Mouse (Mus musculus) spleen, postnatal 14 days (tissue): Measurements from ENCODE around the gene Kcnn3.

Experiments used
- DNase-seq, 2 experiments: peaks; one replicate each; pipeline ENCODE4 v3.0.0; 2021 to 2022; ENCODE audit warnings: low spot score in 2 of 2

Gene Kcnn3

DNA sequence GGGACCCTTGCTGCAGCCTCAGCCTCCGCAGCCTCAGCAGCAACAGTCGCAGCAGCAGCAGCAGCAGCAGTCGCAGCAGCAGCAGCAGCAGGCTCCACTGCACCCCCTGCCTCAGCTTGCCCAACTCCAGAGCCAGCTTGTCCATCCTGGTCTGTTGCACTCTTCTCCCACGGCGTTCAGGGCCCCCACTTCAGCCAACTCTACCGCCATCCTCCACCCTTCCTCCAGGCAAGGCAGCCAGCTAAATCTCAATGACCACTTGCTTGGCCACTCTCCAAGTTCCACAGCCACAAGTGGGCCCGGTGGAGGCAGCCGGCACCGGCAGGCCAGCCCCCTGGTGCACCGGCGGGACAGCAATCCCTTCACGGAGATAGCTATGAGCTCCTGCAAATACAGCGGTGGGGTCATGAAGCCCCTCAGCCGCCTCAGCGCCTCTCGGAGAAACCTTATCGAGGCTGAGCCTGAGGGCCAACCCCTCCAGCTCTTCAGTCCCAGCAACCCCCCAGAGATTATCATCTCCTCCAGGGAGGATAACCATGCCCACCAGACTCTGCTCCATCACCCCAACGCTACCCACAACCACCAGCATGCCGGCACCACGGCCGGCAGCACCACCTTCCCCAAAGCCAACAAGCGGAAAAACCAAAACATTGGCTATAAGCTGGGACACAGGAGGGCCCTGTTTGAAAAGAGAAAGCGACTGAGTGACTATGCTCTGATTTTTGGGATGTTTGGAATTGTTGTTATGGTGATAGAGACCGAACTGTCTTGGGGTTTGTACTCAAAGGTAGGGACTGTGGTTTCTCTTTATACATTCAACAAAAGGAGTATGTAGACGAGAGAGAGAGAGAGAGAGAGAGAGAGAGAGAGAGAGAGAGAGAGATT is 896 bp downstream of the Kcnn3 start:
- no peak for DNase-seq

DNA sequence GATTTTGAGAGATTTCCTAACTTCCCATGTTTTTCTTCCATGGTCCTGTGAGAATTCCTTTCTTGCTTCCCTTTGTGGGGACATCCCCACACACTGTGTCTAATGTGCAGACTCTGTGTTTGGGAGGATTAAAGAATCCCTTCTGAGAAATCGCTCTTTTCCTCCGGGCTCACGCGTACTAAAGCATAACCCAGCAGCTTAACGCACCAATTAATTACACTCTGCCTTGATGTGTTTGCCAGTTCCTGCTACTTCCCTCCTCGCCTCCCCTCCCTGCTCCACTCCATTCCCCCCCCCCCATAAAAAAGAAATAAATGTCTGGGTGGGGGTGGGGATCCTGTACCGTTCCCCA is 1.5 kb downstream of the Kcnn3 start:
- DNase-seq = no peak

DNA sequence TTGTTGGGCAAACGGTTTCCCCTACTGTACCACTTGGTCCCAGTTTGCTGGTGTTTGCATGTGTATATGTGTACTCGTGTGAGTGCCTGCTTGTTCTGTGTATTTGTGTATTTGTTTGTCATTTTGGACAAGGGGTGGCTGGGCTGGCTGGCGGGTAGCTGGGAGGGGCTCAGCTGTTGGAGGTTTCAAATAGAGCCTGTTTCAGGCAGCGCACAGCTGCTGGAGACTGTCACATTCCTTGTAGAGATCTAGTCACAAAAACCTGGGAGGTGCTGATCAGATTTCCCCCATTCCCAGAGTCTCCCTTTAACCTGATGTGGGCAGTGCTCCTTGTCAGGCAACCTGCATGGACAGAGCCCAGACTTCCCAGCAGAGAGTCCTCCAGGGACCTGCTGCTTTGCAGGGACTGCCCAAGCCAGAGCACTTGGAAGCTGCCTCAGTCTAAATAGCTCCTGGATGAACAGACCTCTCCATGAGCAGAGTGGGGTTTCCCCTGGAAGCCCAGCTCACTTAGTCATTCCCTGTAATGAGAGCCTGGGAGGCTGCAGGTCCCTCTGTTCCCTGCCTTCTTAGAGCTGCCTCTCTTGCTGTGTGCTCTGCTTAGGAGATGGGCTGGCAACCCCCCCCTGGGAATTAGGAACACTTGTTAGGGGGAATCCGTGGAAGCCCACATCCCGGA is 2.6 kb downstream of the Kcnn3 start:
- DNase-seq = no peak

DNA sequence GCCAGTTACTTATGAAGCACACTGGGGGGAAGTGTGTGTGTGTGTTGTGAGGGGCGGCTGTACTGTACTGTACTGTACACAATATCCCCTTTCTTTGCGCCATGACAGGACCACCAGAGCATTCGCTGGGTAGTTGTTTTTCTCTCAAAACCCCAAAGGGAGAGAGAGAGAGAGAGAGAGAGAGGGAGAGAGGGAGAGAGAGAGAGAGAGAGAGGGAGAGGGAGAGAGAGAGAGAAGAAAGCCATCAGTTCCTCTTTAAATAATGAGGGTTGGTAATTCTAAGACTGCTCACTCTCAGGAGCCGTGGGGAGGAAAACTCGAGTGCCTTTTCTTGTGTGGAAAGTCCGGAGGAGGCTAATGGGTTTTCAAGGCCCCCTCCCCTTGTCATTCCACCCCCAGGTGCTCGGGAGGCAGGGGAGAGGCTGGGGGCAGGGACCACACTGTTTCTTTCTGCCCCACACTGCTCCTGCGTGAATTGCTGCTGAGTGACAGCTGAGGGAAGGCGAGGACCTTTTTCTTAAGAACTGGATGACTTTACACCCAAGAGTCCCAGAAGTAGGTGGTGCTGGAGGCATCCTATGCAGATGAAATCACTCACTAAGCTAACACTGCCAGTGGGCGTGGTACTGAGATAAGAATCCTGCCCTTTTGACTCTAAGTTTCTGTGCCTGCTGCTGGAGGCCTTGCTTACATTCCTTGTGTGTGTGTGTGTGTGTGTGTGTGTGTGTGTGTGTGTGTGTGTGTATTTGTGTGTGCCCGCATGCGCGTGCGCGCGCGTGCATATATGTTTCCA is 6.5 kb downstream of the Kcnn3 start:
- no peak for DNase-seq

DNA sequence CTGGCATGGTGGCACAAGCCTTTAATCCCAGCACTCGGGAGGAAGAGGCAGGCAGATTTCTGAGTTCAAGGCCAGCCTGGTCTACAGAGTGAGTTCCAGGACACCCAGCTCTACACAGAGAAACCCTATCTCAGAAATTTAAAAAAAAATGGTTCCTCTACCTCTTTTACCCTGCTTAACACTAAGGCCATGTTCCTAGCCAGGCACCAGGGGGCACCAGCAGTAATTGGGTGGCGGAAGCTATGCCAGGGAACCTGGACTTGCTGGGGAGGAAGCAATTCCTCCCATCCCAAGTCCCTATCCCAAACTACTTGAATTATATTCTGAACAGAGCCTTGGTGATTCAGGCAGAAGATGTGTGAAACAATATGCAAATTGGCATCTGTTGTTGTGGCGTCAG is 9.8 kb downstream of the Kcnn3 start:
- DNase-seq = no peak

DNA sequence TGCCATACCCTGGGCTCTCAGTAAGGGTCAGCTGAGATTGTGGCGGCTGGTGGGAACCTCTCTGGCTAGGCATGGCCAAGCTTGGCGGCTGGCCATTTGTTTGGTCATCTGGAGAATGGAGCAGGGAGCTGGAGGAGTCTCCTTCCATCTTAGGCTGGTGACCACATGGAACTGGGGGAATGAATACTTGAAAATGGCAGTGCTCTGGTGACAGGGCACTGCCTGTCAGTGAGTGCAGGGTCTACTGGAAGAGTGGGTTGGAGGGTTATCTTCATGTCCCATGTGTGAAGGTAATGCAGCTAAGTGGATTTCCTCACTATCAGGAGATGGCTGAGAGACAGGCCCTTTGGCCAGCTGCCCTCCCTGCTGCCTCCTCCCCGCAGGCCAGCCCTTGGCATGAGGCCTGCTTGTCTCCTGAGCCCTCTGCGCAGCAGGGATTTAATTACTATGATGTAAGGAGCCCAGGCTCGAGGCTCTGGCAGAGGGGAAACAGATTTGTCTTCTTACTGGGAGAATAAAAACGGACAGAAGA is 14.7 kb downstream of the Kcnn3 start:
- no peak for DNase-seq

DNA sequence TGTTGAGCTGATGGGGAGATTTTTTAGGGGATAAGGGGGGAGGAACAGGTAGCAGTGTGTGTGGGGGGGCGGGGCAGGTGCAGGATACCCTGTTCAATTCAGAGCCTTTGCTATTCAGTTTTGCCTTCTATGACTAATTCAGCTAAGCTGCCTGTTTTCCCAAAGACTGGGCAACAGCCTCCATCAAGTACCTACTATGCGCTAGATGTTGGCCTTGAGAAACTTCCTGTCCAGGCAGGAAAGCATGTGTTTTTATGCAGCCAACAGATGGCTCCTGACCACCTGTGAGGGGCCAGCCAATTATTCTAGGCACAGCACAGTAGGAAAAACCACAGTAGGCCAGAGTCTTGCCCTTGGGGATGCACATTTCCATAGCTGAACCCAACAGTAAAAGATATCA is 15.2 kb downstream of the Kcnn3 start:
- DNase-seq = no peak

DNA sequence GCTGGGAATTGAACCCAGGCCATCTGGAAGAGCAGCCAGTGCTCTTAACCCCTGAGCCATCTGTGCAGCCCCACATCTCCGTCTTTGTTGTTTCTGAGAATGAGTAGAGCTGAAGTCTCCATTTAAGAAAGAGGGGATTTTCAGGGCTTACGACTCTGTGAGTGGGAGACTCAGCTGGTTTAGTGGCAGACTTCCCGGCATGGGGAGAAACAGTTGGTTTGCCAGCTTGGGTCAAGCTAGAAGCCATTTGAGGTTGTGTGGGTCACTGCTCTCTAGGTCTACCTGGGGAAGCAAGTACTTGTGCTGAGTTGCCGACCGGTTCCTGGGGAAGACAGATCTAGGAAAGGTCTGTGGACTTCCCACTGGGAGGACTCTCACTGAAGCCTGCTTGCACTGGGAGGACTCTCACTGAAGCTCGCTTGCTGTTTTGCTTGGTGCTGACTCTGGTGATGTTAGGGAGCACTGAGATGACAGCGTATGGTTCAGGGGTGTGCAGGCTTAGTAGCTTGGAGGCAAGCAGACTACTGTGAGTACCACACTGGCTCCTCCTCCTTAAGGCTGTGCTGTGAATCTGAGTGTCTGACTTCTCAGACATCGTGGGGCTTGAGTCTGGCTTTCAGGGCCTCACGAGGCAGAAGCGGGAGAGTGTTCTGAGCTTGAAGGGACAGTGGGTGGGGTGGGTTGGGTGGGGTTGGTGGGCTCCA is 19.2 kb downstream of the Kcnn3 start:
- DNase-seq = no peak

DNA sequence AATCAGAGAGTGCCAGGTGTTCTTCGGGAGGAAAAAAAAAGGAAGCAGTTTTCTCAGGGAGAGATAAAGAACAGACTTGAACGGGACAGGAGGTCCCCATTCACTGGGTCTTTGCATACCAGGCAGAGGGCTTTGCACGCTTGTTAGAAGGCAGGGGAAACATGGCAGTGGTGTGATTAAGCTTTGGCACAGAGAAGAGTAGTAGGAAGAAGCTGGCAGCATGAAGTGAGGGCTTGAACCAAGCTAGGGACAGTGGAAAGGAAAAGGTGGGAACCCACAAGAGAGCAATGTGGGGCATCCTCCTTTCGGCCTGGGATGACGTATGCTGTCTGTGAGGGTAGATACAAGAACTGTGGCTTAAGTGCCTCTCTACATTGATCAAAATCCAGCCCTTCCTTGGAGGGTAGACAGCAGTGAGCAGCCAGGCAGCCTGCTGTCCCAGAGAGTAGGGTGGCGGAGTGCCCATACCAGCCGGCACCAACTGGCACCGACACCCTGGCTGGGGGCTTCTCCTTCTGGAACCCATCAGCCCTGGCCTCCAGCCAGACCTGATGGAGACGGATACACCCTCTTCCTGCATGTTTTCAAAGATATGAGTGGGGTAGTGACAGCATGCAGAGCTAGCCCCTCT is 19.9 kb downstream of the Kcnn3 start:
- no peak for DNase-seq

DNA sequence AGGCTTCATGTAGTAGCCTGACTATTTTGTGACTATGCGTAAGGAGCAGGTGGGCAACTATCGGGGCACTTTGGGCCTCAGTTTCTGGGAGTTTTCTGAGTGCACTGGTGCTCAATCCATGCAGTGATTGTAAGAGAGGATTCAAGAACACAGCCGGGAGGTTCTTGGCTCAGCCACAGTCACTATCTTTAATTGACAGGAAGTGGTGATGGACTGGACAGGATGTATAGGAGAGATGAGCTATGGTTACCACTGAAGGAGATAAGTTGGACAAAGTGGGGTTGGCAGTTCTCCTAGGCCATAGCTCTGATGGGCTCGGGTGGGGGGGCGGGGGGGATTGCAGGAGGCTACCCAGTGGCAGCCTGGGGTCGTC is 20.4 kb downstream of the Kcnn3 start:
- no peak for DNase-seq

DNA sequence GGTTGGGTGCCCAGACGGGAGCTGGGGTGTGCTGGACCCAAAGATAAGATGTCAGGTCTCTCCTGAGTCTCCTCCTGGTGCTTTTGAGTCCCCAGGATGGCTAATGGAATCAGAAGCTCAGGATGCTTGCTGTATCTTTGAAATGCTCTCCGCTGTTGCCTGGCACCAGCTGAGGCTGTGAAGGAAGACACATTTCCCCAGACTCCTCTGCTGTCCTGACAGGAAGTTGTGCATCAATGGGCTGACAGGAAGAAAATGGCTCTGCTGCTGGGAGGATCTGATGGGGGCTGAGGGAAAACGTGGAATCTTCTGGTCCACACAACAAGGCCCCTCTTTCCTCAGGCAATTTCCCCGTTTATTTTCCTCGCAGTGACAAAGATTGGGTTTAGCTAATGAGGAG is 27.0 kb downstream of the Kcnn3 start:
- DNase-seq = no peak

DNA sequence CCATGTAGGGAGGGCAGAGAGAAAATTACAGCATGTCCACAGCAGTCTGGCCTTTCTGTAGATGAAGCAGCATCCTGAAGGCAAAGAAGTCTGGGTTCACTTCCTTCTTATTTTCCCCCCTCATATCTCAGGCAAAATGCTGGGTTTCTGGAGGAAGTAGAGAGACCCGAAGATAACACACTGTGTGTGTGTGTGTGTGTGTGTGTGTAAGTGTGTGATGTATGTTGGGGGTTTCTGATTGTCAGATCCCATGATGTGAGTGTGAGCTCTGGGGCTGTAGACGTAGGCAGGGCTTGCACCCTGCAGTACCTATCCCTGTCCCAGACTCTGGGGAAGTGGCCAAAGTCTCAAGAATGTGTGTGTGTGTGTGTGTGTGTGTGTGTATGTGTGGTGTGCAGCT is 28.8 kb downstream of the Kcnn3 start:
- no peak for DNase-seq

DNA sequence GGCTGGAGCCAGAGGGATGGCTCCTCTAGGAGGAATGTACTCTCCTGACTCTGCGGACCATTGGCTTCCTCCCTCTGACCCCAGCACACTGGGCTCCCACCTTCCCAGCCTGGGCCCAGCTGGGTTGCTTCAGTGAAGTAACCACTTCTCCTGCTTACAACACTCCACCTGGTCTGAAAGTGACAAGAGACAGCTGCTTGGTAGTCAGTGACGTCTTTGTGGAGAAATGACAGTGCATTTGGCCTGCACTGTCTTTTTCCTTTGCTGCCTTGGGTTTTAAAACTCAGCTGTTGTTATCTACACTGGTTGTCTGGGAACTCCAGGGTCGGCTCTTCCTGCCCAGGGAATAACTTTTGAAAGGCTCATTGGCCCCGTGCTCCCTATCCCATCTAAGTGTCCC is 29.5 kb downstream of the Kcnn3 start:
- DNase-seq = no peak

DNA sequence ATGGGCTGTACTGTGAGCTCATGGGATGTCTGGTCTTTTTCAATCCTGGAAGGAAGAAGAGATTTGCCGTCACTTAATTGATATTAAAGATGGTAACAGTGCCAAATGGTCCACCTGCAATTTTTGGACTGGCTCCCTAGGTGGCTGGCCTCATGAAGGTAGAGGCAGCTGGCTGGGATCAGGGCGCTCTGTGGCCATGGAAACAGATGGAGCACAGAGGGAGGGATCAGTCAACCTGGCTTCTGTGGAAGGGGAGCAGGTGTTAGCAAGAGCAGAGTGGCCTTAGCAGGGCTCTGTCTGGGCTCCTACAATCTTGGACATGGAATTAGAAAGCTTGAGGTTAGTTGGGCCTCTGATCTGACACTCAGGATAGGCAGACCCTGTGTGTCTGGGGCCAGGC is 31.9 kb downstream of the Kcnn3 start:
- no peak for DNase-seq

DNA sequence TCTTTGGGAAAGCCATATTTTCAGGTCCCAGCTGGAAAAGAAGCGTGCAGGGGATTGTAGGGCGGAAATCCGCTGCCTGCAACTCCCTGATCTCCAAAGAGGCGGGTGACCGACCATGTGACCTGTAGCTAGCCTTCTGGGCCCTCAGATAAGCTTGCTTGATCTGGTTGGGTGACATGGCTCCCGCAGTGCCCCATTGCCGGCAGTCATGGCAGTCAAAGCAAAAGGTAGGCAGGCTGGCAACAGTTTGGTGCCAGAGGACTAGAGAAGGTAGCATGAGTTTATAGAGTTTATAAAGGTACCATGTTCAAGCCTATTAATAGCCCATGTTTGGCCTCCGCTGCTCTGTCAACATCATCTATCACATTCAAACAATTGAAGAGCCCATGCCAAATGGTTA is 33.5 kb downstream of the Kcnn3 start:
- no peak for DNase-seq

DNA sequence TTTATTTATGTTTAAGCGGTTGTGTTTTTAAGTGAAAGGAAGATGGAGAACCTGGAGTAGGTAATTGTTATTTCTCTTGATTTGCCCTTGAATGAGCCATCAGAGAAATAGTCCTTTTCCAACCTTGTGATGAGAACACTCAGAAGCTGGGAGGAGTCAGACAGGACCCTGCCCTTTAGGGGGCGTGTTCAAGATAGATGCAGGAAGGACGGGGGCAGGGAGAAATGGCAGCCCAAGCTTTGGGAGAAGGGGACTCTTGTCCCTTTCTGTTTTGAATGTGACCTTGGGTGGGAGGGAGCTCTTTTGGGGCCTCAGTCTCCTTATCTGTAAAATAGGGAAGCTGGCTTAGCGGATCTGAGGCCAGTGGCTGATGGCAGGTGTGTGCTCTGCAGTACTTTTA is 34.0 kb downstream of the Kcnn3 start:
- no peak for DNase-seq

DNA sequence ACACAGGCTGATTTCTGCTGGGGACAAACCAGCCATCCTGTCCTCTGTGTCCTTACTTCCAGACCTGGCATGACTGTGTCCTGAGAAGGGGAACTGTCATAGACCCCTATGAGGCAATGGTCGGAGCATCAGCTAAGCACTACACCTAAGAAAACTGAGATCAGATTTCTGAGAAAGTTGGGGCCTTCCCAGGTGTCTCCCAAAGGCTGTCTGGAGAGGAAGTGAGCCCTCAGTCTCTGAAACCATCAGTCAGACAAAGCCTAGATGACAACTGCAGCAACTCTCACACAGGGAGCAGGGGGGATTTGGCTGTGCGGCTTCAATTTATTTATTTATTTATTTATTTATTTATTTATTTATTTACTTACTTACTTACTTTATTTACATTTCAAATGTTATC is 34.6 kb downstream of the Kcnn3 start:
- no peak for DNase-seq

DNA sequence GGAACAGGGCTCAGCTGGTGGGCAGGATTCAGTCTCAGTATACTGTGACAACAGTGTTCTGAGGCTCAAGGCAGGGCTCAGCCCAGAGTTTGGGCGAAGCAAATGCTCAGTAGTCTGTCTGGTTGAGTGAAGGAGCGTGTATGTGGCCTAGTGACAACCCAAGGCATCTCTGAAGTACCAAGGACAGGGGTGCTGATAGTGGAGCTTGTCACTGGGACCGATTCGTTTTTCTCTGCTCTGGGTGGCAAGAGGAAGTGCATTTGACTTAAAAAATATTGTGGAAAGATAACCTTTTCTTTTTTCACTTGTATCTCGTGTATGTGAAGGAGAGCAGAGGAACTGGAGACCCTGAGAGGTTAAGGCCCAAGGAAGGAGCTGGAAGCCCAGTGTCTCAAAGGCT is 37.8 kb downstream of the Kcnn3 start:
- no peak for DNase-seq

DNA sequence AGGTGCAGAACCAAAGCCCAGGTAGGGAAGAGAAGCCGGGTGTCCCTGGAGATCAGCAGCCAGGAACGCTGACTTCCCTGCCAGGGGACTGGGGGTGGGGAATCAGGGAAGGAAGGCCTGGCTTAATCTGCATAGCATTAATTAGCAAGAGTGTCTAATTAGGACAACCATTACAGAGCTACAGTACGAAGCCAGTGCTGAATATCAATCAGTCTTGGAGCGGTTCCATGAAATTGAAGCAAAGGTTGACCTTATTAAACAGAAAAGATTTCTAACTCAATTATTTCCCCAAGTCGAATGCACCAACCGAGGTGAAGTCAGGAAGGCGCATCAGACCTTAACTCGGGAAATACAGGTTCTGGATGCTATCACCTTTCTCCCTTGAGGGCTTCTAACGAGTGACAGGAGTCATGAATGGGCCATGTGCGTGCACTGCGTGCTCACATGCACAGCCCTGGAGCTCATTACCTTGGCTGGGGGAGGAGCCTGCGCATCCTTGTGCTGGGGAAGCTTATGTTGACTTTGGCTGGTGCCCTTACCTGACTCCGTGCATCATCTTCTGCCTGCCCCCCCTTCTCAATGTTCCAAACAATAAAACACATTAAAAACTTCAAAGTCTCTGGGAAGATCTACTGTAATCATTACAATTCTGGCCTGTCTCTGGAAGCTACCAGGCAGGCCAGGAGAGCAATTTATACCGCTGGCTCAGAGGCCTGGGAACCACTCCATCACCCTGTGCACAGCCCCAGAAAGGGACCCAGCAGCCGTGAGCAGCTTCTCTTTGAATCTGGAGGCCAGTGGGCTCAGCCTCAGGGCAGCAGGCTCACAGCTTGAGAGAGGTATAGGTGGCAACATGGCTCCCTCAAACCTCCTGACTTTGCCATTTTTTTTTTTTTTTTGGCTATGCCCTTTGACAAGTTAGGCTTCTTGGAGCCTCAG is 39.3 kb downstream of the Kcnn3 start:
- no peak for DNase-seq

DNA sequence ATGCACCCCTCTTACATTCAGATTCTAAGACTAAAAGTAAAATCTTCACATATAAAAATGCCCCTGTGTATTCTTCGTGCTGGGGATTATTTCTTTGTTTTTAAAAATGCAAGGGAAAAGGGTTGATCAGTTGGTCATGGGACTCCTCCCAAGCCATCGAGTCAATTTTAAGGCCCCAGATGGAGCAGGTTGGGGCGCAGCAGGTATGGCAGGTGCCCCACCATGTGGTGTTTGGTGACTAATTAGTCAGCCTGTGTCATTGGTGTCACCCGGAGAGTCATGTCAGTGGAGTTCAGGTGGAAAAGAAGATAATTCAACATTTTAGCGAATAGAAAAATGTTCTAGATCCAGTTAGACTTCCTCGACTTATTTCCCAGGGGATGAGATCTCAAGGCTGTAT is 41.4 kb downstream of the Kcnn3 start:
- DNase-seq = no peak
